Mouse (Mus musculus) lung, postnatal 0 days (tissue): ENCODE data around the gene Als2cr12. TPM values are rescaled to one million over a fixed set of nuclear protein-coding genes. Genes with fewer than 3 reads are reported as not detected.
"Not testable (repeated sequence)": the region's sequence is repeated elsewhere in the genome, so short reads cannot be mapped to it uniquely, and the experiment has no call there.

Source experiments
- ATAC-seq: fragments of 200-750 bp; cut with Nextera tagmentation; 2 replicates; pipeline ENCODE4 v1.8.0; 2017; ENCODE audit warnings: moderate library complexity
- DNase-seq: peaks from one replicate; pipeline ENCODE4 v3.0.0-alpha.2; 2016; ENCODE audit warnings: low spot score
- H3K27ac ChIP-seq: fragments of 300-500 bp; sonication (generic); 2 replicates; pipeline ENCODE4 v1.5.1; 2014; ENCODE audit warnings: antibody characterized with exemption, mild to moderate bottlenecking, low read length, mixed read lengths
- H3K27me3 ChIP-seq: fragments of 300-500 bp; sonication (generic); replicated peaks from 2 replicates; pipeline ENCODE4 v1.6.1; 2014; ENCODE audit warnings: low read length, mixed read lengths; ENCODE audit not compliant: insufficient read depth
- H3K36me3 ChIP-seq: fragments of 300-500 bp; sonication (generic); 2 replicates; pipeline ENCODE4 v1.6.1; 2014; ENCODE audit warnings: low read length, mixed read lengths; ENCODE audit not compliant: insufficient read depth
- H3K4me1 ChIP-seq: fragments of 300-500 bp; sonication (generic); 2 replicates; pipeline ENCODE4 v1.6.1; 2014; ENCODE audit warnings: antibody characterized with exemption, low read depth, low read length, mixed read lengths; ENCODE audit not compliant: insufficient read depth
- H3K4me2 ChIP-seq: fragments of 300-500 bp; sonication (generic); replicated peaks from 2 replicates; pipeline ENCODE4 v1.6.1; 2014; ENCODE audit warnings: low read depth, mild to moderate bottlenecking, low read length, moderate library complexity, mixed read lengths
- H3K4me3 ChIP-seq: fragments of 300-500 bp; sonication (generic); 2 replicates; pipeline ENCODE4 v1.5.1; 2014; ENCODE audit warnings: low read depth, low read length
- H3K9ac ChIP-seq: fragments of 300-500 bp; sonication (generic); replicated peaks from 2 replicates; pipeline ENCODE4 v1.6.1; 2014; ENCODE audit warnings: low read depth, mild to moderate bottlenecking
- H3K9me3 ChIP-seq: fragments of 300-500 bp; sonication (generic); 2 replicates; pipeline ENCODE4 v1.6.1; 2016; ENCODE audit warnings: low read length, mixed read lengths
- CTCF ChIP-seq: IDR thresholded peaks from 2 replicates; pipeline ENCODE4 v1.5.1; 2016; ENCODE audit warnings: antibody characterized with exemption, mild to moderate bottlenecking
- EP300 ChIP-seq: IDR thresholded peaks from 2 replicates; pipeline ENCODE4 v1.6.1; 2016; ENCODE audit warnings: antibody characterized with exemption, mild to moderate bottlenecking, control low read depth
- WGBS: fragments of 180-500 bp; shearing (Covaris S2); extraction: QIAGEN DNeasy Blood & Tissue Kit; methylation state at CpG from one replicate; pipeline ENCODE4 v1.1.7; 2014; 5-methylcytosine and 5-hydroxymethylcytosine counted together
- polyA plus RNA-seq: library from polyadenylated mRNA; unstranded; fragments of >200 nt; fragmentation: Nextera tagmentation; extraction: Ambion mirVana; gene quantifications from 2 replicates; pipeline ENCODE4 v1.2.1, GENCODE M21; 2015

The Als2cr12 gene
- polyA plus RNA-seq: 0.11 and 0.21 TPM in 2 replicates

DNA sequence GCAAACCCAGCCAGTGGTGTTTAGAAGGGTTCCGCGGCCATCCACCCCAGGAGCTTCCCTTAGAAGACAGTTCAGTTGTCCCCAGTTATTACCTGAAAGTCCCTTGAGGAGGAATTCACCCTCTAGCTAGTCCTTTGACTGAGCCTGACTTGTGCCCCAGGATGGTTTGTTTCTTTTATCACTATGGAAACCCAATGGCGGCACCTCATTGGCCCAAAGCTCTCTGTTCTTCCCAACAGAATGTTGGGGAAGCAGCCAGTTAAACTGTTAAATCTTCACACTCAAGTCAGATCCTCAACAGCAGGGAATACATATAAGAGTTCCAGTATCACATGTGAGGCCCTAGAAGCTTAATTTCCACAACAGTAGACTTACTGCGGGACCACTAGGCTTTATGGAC, at the start of gene Als2cr12:
Gene Als2cr12, minus strand, starts transcription at position 180 of the 400 bp plus-strand sequence.
- not testable (repeated sequence) for DNase-seq, H3K27me3 ChIP-seq, H3K27ac ChIP-seq, H3K36me3 ChIP-seq, H3K4me2 ChIP-seq, H3K9me3 ChIP-seq, H3K4me3 ChIP-seq, H3K4me1 ChIP-seq, H3K9ac ChIP-seq, ATAC-seq
- 75% methylated on average over 4 of the region's 4 CpGs for WGBS

GRCm38 (mm10) chr1:58744645-58745044, 48.9 kb upstream of the Als2cr12 start:
- 77% methylated on average over 7 of the region's 7 CpGs for WGBS
- TF ChIP-seq CTCF (no peak), EP300 (no peak)
- Histone ChIP-seq H3K4me1 (no peaks in the 10 kb centered on the region), H3K9me3 (no peaks in the 10 kb centered on the region), H3K4me2 (no peak overlapping the region), H3K36me3 (peaks cover 70% of the 10 kb centered on the region), H3K27ac (no peak overlapping the region), H3K27me3 (no peaks in the 10 kb centered on the region), H3K4me3 (no peak overlapping the region), H3K9ac (no peak overlapping the region)
- DNase-seq (no peak), ATAC-seq (no peak)

DNA sequence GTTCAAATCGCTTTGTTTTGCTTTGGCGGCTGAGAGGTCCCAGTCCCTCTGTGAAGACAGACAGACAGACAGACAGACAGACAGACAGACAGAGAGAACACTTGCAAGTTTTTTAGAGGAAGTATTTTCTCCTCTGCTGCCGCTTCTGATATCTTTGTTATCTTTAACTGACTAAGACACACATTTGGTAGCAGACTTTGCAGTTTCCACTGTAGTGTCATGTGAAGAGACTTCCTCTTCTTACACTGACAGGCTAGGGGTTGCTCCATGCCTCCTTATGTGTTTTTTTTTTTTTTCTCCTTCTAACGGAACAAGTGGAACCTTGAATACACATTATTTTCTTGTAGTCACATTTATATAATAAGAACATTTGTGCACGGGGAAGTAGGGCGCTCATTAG, 47.5 kb upstream of the Als2cr12 start:
- 76% methylated on average over 6 of the region's 6 CpGs for WGBS
- Histone ChIP-seq H3K27ac (no peak overlapping the region), H3K36me3 (peaks cover 68% of the 10 kb centered on the region), H3K4me2 (no peak overlapping the region), H3K9me3 (no peaks in the 10 kb centered on the region), H3K27me3 (no peaks in the 10 kb centered on the region), H3K9ac (no peak overlapping the region), H3K4me1 (no peaks in the 10 kb centered on the region), H3K4me3 (no peak overlapping the region)
- DNase-seq (peak; percentile 31), ATAC-seq (no peak)
- TF ChIP-seq EP300: no peak
- TF ChIP-seq CTCF: no peak

- no peaks in the 10 kb centered on the region for H3K9me3 ChIP-seq
- no peaks in the 10 kb centered on the region for H3K4me1 ChIP-seq
- 63% methylated on average over 5 of the region's 5 CpGs for WGBS
- H3K4me2 ChIP-seq: no peak overlapping the region
- TF ChIP-seq EP300 (peak; percentile 49; the same call in 1 of the 2 replicates), CTCF (no peak)
- DNase-seq: peak; percentile 7
- H3K27me3 ChIP-seq: no peaks in the 10 kb centered on the region
- peaks cover 65% of the 10 kb centered on the region for H3K36me3 ChIP-seq
- H3K27ac ChIP-seq: no peak overlapping the region
- peak; percentile 44; the same call in 1 of the 2 replicates for ATAC-seq
- H3K9ac ChIP-seq: no peak overlapping the region
- no peak overlapping the region for H3K4me3 ChIP-seq
Observed at GRCm38 (mm10) chr1:58742571-58743021, 46.8 kb upstream of the Als2cr12 start.

DNA sequence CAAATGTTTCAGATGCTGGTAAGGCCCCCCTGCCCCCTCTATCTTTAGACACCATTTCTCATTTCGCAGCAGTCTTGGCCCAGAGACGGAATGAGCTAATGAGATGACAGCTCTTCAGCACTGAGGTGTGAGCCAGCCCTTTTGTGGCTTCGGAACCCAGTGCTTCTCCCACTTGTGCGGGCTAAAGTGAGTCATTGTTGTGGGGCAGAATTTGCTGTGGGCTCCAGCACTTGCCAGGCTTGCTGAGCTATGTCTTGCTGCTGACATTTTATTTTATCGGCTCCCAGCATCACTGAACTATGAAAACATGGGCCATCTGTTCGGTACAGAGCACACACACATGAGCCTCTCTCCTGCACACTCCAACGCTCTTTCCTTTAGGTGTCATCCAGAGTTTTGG, 43.7 kb upstream of the Als2cr12 start:
- TF ChIP-seq CTCF: no peak
- no peak for TF ChIP-seq EP300
- 93% methylated on average over 7 of the region's 7 CpGs for WGBS
- H3K9me3 ChIP-seq: no peaks in the 10 kb centered on the region

GRCm38 (mm10) chr1:58736968-58737367, 41.2 kb upstream of the Als2cr12 start:
- ATAC-seq (no peak), DNase-seq (no peak)
- H3K27ac ChIP-seq: 0 out of 2 replicates have a peak overlapping the region, but pooled peaks have one; percentile 3
- no peaks in the 10 kb centered on the region for H3K27me3 ChIP-seq
- H3K4me3 ChIP-seq: no peak overlapping the region
- H3K36me3 ChIP-seq: peaks cover 65% of the 10 kb centered on the region
- no peaks in the 10 kb centered on the region for H3K9me3 ChIP-seq
- TF ChIP-seq EP300 (no peak), CTCF (no peak)
- no peak overlapping the region for H3K9ac ChIP-seq
- H3K4me2 ChIP-seq: no peak overlapping the region
- 84% methylated on average over 22 of the region's 22 CpGs for WGBS
- no peaks in the 10 kb centered on the region for H3K4me1 ChIP-seq

More for the DNA sequence above, 43.7 kb upstream of the Als2cr12 start:
- H3K36me3 ChIP-seq: peaks cover 80% of the 10 kb centered on the region
- H3K9ac ChIP-seq: no peak overlapping the region
- no peak overlapping the region for H3K4me3 ChIP-seq
- no peak overlapping the region for H3K4me2 ChIP-seq
- no peaks in the 10 kb centered on the region for H3K27me3 ChIP-seq
- H3K4me1 ChIP-seq: no peaks in the 10 kb centered on the region
- H3K27ac ChIP-seq: no peak overlapping the region
- DNase-seq (no peak), ATAC-seq (no peak)

- 88% methylated on average over 7 of the region's 7 CpGs for WGBS
- H3K4me1 ChIP-seq: no peaks in the 10 kb centered on the region
- peaks cover 55% of the 10 kb centered on the region for H3K36me3 ChIP-seq
- TF ChIP-seq CTCF: no peak
- TF ChIP-seq EP300: no peak
- H3K27me3 ChIP-seq: no peaks in the 10 kb centered on the region
- no peak overlapping the region for H3K9ac ChIP-seq
- no peaks in the 10 kb centered on the region for H3K9me3 ChIP-seq
- no peak overlapping the region for H3K4me3 ChIP-seq
- ATAC-seq (no peak), DNase-seq (no peak)
- H3K27ac ChIP-seq: no peak overlapping the region
- H3K4me2 ChIP-seq: no peak overlapping the region
Observed at GRCm38 (mm10) chr1:58735962-58736361, 40.2 kb upstream of the Als2cr12 start.
